Mouse (Mus musculus) heart, adult 2 months (tissue): ENCODE data around the gene Acot1.

Experiments used
- CTCF ChIP-seq: fragments of 200-600 bp; IDR thresholded peaks from 2 replicates; pipeline ENCODE4 v1.8.1; 2022; ENCODE audit warnings: antibody characterized with exemption, mild to moderate bottlenecking, moderate library complexity
- POLR2A ChIP-seq: fragments of 200-500 bp; IDR thresholded peaks from 2 replicates; pipeline ENCODE4 v1.6.1; 2011; ENCODE audit warnings: mild to moderate bottlenecking, low read depth, low read length, control low read depth; ENCODE audit not compliant: insufficient read depth

DNA sequence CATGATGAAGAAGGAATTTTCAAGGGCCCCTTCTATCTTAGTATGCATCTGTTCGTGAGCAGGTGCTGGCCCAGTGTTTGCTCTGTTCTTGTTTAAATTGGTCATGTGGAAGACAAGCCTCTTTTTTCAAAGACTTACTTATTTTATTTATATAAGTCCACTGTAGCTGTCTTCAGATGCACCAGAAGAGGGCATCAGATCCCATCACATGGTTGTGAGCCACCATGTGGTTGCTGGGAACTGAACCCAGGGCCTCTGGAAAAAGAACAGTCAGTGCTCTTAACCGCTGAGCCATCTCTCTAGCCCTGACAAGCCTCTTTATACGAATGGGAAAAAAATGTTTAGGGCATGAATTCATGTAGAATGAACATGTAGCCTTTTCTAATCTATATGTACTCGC, 19.9 kb upstream of the Acot1 start:
- no peak for TF ChIP-seq POLR2A
- TF ChIP-seq CTCF = peak; percentile 36
